Mouse (Mus musculus): ENCODE data around the gene Vax2.

Gene Vax2

DNA sequence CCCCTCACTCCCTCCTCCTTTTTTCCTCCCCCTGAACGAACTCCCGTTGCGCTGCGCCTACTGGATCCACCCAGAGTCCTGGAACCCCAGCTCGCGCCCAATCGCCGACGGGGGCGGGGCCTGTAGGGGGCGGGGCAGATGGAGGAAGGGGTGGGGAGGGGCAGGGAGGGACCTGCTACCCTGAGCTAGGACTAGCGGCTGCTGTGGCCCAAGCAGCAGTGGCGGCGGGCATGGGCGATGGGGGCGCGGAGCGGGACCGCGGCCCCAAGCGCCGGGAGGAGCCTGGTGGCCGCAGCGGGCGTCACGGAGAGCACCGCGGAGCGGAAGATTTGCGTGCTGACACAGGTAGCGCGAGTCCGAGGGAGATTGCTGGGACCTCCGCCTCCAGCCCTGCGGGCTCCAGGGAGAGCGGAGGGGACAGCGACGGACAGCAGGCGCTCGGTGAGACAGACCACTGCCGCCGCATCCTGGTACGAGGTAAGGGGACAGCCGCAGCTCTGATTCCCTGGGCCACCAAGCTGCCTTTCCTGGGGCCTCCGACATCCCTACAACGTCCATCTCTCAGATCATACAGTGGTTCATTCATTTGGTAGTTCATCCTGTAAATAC lies at the start of gene Vax2:
Gene Vax2, plus strand, starts transcription at position 198 of the 609 bp plus-strand sequence.
- no peak for DNase-seq

DNA sequence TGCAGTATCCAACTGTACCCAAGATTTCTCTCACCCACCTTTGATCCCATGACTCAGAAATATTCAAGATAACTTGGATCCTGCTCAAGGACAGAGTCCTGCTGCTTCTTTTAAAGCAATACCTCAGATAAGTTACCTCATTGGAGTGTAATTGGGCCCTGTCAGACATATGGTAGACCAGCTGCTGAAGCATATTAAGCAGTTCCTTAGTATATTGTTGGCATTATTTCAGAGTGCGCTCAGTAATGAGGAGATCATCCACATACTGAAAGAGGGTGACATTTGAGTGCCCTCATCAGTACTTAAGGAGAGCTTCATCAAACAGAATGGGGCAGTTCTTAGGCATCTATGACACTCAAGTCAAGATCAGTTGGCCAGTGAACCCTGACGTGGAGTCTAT lies 46.1 kb upstream of the Vax2 start:
- no peak for DNase-seq

DNA sequence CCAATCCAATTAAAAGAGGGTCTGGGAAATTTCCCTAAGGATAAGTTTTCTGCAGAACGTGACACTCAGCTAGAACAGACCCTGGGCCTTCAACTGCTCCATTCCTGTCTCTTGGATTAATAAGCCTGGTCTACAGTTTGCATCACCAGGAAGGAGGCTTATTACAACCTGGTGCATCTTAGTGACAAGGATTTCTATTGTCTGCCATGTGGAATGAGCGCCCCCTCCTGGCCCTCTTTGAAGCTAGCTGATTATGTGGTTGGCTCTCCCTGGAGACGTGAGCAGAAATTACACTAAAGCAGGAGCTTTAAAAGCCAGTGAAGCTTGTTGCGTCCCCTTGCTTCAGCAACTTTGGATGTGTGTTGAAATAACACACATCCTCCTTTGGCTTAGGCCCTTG lies 37.7 kb upstream of the Vax2 start:
- DNase-seq = peak; percentile 69

DNA sequence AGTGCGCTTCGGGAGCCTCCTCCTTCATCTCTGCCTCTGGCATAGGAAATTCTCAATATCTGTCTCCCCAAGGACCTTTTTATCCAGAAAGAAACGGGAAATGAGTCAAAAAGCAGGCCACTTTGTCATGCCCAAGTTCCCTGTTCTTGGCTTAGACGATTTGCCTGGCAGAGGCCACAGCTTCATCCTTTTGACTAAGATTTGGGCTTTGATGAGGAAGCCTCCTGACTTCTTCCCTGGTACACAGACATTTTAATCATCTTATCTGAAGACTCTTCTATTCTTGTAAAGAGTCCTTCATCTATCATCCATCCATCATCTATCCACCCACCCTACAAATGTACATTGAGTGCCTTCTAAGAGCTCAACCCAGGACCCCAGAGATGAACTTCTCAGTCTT lies 33.3 kb upstream of the Vax2 start, which contains the start of gene Cd207:
Gene Cd207, minus strand, starts transcription at position 101 of the 400 bp plus-strand sequence.
- DNase-seq = no peak

DNA sequence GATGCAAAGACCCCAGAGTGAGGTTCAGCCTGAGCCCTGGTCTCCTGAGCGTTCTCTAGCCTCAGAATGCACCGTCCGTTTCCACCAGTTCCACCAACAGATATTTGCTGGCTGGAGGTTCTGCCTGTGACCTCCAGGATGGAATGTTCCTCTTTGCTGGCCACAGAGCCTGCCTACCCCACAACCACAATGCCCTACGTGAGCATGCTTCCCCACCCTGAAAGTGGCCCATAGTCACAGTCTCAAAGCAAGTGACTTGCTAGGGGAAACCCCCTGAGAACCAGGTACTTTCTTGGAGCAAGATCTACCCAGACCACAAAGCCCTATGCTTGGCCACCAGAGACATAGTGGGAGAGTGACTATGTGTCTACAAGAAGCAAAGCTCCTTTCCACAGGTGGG lies 21.7 kb upstream of the Vax2 start:
- DNase-seq = no peak

DNA sequence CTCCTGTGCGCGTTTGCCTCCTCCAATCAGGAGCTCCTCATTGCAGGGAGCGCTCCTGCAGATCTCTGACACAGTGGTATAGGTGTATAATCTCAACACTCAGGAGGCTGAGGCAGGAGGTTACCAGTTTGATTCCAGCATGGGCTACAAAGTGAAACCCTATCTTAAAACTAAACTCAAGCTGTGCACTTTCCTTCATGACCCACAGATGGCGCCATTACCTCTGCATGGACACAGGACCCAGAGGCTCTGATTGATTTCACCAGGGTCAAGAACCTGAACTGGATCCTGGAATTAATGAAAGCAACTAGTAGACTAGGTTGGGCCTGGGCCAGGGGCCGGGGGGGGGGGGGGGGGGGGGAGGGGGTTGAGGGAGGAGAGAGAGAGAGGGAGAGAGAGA lies 20.8 kb upstream of the Vax2 start:
- DNase-seq = no peak

DNA sequence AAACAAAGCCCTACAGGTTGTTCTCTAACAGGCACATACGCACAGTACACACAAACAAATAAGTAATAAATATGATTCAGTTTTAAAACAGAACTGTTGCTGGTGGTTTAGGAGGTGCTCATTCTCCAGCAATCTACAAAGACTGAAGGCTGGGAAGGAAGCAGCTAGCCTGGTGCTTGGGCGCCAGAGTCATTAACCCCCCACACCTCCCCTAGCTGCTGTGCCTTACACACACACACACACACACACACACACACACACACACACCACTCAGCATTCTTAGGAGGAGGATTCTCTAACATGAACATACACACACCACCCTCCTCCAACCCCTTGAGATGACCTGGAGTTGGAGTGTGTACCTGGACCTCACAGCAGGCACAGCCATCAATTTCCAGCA lies 20.1 kb upstream of the Vax2 start:
- DNase-seq = no peak

DNA sequence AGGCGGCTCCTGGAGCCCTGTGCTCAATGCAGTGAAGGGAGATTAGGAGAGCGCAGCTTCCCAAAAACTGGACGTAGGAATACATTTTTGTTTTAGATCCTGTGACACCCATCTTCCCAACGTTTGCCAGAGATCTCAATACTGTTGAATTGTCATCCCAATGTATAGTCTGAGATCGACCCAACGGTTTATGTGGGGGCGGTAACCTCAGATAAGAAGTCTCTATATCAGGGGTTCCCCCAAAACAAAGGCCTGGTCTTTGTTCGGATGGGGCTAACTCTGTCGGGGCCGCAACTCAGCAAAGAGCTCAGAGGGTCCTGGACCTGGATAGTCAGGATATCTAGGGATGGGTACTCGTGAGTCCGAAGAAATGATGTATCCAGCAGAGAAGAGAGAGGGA lies 18.1 kb upstream of the Vax2 start:
- no peak for DNase-seq

DNA sequence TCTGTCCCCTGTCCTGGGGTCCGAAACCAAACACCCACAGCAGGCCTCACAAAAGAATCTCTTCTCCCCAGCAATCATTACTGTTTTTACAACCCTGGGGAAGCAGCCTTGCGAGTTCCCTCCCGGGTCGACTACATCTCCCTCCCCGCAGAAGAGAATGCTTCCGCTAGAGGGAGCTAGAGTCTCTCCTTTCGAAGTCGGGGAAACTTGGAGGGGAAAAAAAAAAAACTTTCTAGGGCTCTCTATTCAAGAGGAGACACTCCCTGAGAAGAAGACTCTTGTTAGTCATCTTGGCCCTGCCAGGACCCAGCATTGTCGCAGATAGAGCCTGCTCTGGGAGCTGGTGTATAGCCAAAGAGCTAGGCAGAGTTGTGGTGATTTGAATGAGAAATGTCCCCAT lies 17.2 kb upstream of the Vax2 start:
- no peak for DNase-seq

DNA sequence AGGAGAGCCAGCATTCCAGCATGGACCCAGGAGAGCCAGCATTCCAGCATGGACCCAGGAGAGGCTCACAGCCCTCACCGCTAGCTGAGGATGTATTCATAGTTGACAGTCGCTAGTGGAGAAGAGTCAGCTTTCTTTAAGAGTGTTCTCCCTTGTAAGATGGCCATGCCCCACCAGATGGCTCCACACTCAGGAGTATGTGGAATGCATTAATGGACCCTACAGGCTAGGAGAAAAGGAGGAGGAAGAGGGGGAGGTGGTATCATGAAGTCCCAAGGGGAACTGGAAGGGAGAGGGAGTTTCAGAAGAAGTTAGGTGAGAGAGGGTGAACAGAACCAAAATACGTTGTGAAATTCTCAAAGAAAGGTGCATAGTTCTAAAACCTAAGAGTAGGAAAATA lies 15.3 kb upstream of the Vax2 start:
- DNase-seq = no peak

DNA sequence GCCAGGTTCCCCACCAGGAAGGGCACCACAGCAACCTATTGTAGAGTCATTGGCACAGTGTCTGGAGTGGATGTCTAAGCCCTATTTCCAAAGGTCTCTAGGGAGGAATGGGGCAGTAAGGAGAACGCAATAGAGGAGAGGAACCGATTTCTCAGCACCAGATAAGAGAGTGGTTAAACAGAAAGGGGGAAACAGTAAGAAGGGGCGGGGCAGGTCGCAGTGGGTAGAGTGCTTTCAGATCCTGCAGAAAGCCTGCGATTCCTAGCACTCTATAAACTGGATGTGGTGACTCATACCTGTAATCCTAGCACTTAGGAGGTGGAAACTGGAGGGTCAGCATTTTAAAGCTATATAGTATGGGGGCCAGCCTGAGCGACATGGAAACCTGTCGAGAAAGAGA lies 14.4 kb upstream of the Vax2 start:
- no peak for DNase-seq

DNA sequence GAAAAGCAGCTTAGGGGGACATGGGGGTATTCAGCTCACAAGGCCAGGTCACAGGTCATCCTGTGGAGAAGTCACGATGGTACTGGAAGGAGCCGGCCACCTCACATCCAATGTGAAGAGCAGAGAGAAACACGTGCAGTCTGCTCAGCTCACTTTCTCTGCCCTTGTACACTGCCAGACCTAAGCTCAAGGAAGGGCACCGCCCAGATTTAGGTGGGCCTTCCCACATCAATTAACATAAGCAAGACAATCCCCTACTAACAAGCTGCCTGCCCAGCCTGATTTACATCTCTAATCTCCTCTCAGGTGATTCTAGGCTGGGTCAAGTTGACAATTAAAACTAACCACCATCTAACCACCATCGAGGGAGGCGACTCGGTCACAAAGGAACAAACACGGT lies 13.1 kb upstream of the Vax2 start:
- no peak for DNase-seq

DNA sequence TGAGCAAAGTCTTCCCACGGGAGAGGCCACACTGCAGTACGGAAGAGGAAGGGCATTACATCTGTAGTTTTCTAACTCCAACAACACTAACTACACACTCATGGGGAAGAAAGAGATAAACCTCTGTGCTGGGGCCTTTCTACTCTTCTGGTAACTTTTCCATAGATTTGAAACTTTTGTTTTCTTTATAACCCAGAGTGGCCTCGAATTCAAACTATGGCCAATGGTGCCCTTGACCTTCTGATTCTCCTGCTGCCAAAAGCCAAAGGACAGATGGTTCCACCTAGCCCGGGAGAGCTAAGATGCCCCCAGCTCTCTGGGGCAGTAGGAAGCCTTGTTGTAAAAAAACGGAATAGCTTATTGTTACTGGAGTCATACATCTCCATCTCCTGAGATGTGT lies 11.1 kb upstream of the Vax2 start:
- no peak for DNase-seq

DNA sequence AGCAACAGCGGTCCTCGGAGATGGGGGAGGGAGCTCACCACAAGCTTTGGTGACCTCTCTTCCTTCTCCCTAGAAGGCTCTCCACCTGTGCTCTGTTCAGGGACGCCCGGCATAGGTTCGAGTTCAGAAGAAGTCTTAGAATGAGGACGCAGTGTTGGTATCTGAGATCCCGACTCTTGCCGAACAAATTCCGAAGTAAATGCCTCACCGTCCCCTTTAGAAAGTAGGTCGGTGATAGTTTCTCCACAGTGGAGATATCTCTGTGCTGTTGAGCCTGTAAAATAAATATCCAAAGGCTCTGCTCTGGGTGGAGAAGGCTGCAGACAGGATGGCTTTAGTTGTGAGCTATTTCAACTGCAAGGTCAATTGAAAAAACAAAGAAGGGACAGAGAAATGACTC lies 10.1 kb upstream of the Vax2 start:
- no peak for DNase-seq

DNA sequence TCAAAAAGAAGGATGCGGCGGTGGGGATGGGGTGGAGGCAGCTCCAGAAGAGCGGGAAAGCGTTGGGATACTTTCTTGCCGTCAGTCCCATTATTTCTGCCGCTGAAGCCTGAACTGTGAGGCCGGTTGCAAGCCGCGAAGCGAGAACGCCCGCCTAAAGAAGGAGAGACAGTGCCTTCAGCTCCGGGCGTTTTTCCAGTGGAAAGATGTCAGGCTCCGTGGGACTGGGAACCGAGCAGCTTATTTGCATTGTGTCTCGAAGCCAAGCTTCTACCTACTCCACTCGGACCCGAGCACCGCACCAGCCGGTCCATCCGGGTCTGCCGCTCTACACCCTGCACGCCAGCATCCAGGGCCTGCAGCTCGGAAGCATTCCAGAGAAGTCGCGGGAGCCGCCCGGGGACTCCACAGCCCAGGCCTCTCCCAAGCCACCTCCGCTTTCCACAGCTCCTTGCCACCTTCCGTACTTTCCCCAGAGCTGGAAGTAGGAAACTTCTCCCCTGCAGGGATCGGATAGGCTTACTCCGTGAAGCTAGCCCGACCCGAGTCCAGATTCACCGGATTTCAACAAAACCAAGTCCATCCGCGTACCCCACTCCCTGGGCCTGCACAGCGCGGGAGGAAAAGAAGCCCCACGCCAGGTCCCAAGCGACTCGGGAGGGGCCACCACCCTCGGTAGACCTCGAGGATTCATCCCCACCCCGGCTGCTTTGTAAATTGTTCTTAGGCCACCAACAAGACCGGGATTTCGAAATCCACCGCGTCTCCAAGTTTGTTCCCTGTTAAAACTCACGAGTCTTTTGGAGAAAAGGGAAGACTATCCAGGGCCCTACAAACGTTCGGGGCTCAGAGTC lies 8.7 kb upstream of the Vax2 start:
- DNase-seq = no peak

DNA sequence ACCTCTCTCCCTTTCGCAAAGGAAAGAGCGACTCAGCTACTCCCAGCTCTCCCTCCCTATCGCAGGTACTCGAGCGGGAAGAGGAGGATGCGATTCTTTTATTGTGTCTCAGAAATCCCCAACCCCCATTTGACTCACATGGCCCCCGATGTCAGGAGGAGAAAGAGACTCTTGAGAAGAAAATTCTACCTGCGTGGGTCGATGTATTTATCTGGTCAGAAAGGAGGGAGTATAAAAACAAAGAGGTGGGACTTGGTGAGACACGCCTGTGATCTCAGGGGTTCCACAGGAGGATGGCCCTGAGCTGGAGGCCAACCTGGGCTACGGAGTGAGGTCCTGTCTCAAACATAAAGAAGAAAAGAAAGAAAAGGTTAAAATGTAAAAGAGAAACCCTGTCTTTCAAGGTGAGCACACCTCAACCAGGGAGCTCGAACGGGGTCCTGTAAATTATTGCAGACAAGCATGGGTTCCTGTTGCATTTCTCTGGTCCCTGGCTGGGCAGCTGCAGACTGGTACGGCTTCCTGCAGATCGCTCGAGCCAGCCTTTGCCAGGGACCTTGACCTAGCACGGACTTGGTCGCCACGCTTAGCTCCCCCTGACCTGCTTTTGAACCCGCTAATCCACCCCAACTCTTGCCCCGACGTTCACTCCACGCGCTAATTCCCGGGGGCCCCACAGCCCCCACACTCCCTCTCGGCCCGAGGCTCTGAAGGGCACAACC lies 7.9 kb upstream of the Vax2 start:
- DNase-seq = no peak

DNA sequence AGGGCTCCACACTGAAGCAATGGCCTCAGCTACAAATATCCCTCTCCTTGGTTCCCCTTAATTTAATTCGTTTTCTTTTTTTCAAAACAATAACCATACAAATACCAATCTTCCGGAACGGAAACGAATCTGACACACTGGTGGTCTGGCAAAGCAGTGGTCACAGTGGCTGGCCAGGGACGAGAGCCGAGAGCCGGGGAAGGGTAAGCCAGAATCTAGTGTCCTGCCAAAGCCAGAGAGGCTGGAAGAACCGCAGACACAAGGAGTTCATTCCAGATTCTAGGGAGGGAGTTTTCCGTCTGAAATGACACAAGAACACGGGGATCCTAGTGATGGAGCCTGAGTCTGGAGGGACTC lies 7.4 kb upstream of the Vax2 start:
- DNase-seq = no peak

DNA sequence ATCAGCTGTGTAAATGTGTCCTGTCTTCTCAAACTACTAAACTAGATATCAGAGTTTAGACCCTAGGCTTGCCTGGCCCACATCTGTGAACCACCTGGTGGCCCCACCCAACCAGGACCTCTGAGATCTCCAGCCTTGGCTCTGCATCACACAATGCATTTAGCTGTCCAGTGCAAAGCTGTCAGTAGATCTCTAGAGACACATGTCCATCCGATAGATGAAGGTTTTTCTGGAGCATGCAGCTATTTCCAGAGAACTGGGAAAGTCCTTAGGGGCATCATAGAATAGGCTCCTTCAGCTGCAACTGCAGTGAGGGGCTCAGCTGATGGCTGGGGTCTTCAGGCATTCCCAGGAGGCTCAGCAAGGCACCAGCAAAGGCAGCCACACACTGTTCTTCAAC lies 6.8 kb upstream of the Vax2 start:
- DNase-seq = no peak

DNA sequence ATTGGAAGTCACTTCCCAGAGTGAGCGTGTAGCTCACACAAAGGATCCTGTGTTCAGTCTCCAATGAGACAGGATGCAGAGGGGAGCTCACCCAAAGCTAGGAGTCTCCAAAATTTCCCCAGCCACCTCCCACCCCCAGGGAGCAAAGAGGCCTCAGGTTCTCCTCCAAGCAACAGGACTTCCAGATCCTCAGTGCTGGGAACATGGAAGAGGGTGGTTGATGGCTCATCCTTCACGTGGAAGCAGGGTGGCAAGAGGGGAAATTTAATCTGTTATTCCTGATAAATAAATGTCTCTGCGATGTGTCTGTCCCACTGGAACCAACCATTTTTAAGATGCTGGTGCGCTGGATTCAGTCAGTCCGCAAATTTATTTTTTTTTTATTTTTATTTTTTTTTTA lies 6.4 kb upstream of the Vax2 start:
- no peak for DNase-seq

DNA sequence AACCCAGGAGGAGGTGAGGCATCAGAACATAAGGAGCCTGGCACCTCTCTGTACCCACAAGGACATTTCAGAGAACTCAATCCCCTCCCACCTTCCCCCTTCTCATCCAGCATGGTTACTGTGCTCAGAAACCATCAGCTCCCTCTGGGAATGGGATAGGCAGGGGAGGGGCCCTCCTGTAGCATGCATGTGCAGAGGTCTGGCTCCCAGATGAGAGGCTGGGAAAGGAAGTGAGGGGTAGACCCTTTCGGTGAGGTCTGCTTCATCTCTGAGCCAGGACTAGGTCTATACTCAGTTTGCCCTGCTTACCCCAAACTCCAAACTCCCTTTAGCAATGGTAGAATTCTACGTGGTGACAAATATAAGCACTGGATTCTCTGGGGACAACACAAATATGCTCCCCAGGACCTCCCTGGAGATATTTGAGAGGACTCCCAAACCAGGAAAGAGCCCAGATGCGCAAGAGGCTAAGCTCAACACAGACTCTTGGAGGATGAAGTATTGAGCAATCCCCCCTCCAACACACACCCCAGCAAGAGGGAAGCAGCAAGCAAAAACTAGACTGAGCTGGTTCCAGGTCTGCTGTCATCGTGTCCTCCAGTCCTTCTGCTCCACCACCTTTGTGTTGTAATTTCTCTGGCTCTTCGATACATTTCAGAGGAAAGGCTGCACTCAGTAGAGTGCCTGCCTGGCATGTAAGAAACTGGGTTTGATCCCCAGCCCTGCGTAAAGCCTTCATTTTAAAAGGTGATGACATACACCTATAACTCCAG lies 3.1 kb upstream of the Vax2 start:
- DNase-seq = no peak

DNA sequence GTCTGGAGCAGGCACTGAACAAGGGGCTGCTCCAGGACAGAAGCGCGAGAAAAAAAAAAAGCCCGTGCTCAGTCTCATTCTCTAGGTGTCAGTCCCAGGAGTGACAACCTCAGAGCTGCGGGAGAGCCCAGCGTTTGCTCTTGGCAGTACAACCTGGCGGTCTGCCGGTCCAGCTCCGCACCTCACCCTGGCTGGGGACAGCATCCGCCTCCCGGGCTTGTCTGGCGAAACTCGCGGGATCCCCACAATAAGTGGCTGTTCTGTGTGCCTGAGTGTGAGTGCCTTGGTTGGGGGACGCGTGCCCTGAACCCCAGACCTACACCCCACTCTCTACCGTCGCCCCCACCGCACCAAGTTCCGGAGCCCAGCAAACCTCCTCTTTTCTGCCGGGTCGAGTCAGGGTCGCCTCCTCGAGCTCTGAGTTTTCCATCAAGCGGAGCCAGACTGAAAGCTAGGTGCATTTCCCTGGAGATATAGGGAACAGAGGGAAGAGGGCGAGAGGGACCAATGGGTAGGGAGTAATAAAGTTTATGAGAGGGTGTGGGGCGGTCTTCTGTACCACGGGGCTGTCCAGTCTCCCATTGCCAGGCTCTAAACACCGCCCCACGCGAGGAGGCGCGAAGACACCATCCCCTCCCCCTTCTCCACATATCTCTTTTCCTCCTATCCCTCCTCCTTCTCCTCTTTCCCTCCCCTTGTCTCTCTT lies 550 bp upstream of the Vax2 start:
- DNase-seq = no peak

DNA sequence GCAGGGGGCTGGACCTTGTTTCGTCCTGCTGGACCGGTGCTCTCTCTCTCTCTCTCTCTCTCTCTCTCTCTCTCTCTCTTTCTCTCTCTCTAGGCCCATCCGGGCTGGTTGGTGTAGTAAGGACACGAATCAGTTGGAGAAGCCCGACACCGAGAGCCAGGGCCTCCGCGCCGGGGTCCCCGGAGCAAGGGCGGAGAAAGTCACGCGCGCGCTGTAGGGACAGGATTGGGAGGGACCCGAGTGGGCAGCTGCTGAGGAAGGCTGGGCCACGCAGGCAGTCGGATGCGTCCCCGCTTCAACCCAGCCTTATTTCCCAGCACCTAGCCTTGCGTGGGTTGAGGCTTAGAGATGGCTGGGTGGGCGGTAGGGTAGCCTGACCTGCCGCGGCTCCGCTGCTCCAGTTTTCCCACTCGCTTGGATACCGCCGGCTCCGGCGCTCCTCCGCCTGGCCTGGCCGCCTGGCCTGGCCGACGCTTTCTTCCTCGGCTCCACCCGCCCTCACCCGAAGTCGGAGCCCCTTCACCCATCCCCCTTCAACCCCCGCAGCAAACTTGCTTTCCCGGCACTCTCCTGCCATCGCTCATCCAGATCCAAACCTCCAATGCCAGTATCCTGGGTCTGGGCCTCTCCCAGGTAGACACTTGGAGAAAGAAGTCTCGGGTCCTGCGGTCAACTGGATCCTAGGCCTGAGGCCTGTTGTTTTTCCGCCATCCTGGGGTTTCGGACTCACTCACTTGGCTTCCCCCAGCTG lies 836 bp downstream of the Vax2 start:
- DNase-seq = no peak

Data from right cerebral cortex, postnatal 25 days (tissue).